Mouse (Mus musculus) liver, embryonic 11.5 days (tissue): ENCODE results near the gene Stx5a. TPM values are rescaled to one million over a fixed set of nuclear protein-coding genes. Genes with fewer than 3 reads are reported as not detected.

Experiments
- ATAC-seq: fragments of 200-750 bp; cut with Nextera tagmentation; replicated peaks from 2 replicates; pipeline ENCODE4 v1.8.0; 2017; ENCODE audit warnings: moderate number of reproducible peaks, mild to moderate bottlenecking, moderate TSS enrichment, moderate library complexity; ENCODE audit not compliant: low FRiP score
- DNase-seq: peaks from one replicate; pipeline ENCODE4 v3.0.0-alpha.2; 2017; ENCODE audit warnings: low spot score
- H3K27ac ChIP-seq: fragments of 300-500 bp; sonication (generic); 2 replicates; pipeline ENCODE4 v1.5.1; 2014; ENCODE audit warnings: mild to moderate bottlenecking, low read depth, low read length, control low read depth
- H3K27me3 ChIP-seq: fragments of 300-500 bp; sonication (generic); replicated peaks from 2 replicates; pipeline ENCODE4 v1.6.1; 2014; ENCODE audit warnings: low read length, mixed read lengths; ENCODE audit not compliant: control insufficient read depth, insufficient read depth
- H3K36me3 ChIP-seq: fragments of 300-500 bp; sonication (generic); 2 replicates; pipeline ENCODE4 v1.6.1; 2014; ENCODE audit warnings: mild to moderate bottlenecking, low read length, moderate library complexity, mixed read lengths; ENCODE audit not compliant: control insufficient read depth, insufficient read depth
- H3K4me1 ChIP-seq: fragments of 300-500 bp; sonication (generic); replicated peaks from 2 replicates; pipeline ENCODE4 v1.6.1; 2014; ENCODE audit warnings: low read length, mixed read lengths; ENCODE audit not compliant: control insufficient read depth, insufficient read depth
- H3K4me2 ChIP-seq: fragments of 300-500 bp; sonication (generic); 2 replicates; pipeline ENCODE4 v1.6.1; 2014; ENCODE audit warnings: mild to moderate bottlenecking, control low read depth, moderate library complexity
- H3K4me3 ChIP-seq: fragments of 300-500 bp; sonication (generic); 2 replicates; pipeline ENCODE4 v1.5.1; 2014; ENCODE audit warnings: low read depth, low read length, control low read depth
- H3K9ac ChIP-seq: fragments of 300-500 bp; sonication (generic); 2 replicates; pipeline ENCODE4 v1.6.1; 2014; ENCODE audit warnings: low read depth, low read length, control low read depth
- H3K9me3 ChIP-seq: fragments of 300-500 bp; sonication (generic); 2 replicates; pipeline ENCODE4 v1.6.1; 2016; ENCODE audit warnings: low read length, inconsistent platforms, mixed read lengths; ENCODE audit not compliant: control insufficient read depth
- WGBS: fragments of 180-500 bp; shearing (Covaris S2); extraction: QIAGEN DNeasy Blood & Tissue Kit; methylation state at CpG from one replicate; pipeline ENCODE4 v1.1.7; 2014; 5-methylcytosine and 5-hydroxymethylcytosine counted together
- polyA plus RNA-seq: library from polyadenylated mRNA; unstranded; fragments of >200 nt; fragmentation: Nextera tagmentation; extraction: Ambion mirVana; gene quantifications from 2 replicates; pipeline ENCODE4 v1.2.1, GENCODE M21; 2014

The Stx5a gene
- polyA plus RNA-seq, 1 experiment from 2014 or later = 73.1 TPM

DNA sequence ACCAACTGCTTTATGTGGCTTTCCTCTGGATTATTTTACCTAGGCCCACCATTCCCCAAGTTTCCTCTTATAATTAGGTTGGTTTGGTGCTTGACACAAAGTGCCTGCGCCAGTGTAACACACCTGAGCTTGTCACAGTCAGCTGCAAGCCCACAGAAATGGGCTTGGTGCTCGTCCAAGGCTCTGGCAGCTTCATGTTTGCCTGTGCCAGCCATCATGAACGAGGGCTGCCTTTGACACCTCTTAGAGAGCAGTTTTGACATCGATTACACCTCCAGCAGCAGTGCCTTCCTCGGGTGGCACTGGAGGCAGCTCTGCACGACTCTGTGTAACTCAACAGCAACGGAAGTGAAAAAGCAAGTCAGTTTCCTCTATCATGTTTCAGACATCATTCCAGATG, 49.0 kb downstream of the Stx5a start:
- no peak overlapping the region for H3K4me3 ChIP-seq
- no peak for DNase-seq
- no peaks in the 10 kb centered on the region; the same call in 1 of the 2 replicates for H3K9me3 ChIP-seq
- ATAC-seq = no peak
- no peak overlapping the region for H3K9ac ChIP-seq
- peaks cover 26% of the 10 kb centered on the region for H3K36me3 ChIP-seq
- no peaks in the 10 kb centered on the region for H3K27me3 ChIP-seq
- no peak overlapping the region for H3K27ac ChIP-seq
- no peak overlapping the region for H3K4me2 ChIP-seq
- H3K4me1 ChIP-seq = 0 out of 2 replicates have a peak, but pooled peaks cover 1% of the 10 kb centered on the region
- 77% methylated on average over 7 of the region's 7 CpGs for WGBS

DNA sequence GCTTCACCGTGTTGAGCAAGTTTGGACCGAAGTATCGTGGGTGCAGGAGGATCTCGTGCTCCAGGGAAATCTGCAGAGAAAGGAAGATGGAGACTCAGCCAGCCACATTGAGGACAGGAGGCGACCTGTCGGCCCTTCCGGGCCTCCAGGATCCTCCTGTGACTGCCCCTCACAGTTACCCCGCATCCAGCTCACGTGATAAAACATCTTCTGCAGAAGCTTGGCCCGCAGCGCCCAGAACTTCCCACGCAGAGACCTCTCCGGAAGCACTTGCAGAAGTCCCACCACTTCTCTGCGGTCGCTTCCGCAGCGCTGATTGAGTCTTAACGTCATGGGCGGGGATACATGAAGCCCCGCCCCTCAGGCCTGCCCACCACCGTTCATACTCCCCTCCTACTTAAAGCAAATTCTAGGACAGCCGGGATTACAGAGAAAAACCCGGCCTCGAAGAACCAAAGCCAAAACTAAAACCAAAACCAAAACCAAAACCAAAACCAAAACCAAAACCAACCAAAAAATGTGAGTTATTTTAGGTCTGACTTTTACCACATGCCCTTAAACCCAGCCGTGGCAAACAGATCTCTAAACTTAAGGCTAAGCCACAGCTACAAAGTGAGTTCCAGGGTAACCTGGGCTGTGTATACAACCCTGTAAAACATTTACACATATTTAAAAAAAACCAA, 57.2 kb downstream of the Stx5a start, which contains the start of gene Polr2g:
Polr2g (minus strand) TSS at position 314 of the 683 bp plus-strand sequence.
- peak within 1 kb of the TSS; percentile 75 for H3K4me2 ChIP-seq
- 1% methylated on average over 25 of the region's 25 CpGs for WGBS
- H3K27ac ChIP-seq = peak within 1 kb of the TSS; percentile 66
- no peaks in the 10 kb centered on the region for H3K9me3 ChIP-seq
- DNase-seq (peak; percentile 84), ATAC-seq (peak; percentile 71)
- peaks cover 18% of the 10 kb centered on the region for H3K36me3 ChIP-seq
- H3K9ac ChIP-seq = peak within 1 kb of the TSS; percentile 80
- no peaks in the 10 kb centered on the region for H3K27me3 ChIP-seq
- H3K4me1 ChIP-seq = peaks cover 10% of the 10 kb centered on the region
- peak within 1 kb of the TSS; percentile 80 for H3K4me3 ChIP-seq

- no peak overlapping the region for H3K27ac ChIP-seq
- no peak for ATAC-seq
- H3K9ac ChIP-seq = no peak overlapping the region
- H3K9me3 ChIP-seq = no peaks in the 10 kb centered on the region
- no peaks in the 10 kb centered on the region for H3K27me3 ChIP-seq
- peak overlapping the region; percentile 75 for H3K4me2 ChIP-seq
- peak overlapping the region; percentile 80; the same call in 1 of the 2 replicates for H3K4me3 ChIP-seq
- H3K36me3 ChIP-seq = peaks cover 14% of the 10 kb centered on the region
- DNase-seq = no peak
- H3K4me1 ChIP-seq = peaks cover 14% of the 10 kb centered on the region
Measured at GRCm38 (mm10) chr19:8798947-8799315, 57.7 kb downstream of the Stx5a start.

GRCm38 (mm10) chr19:8802130-8802821, 61.1 kb downstream of the Stx5a start, which contains the start of gene Zbtb3:
TSS of gene Zbtb3 (plus strand) at chr19:8802555.
- Histone ChIP-seq H3K36me3 (peaks cover 9% of the 10 kb centered on the region; the same call in 1 of the 2 replicates), H3K4me1 (peaks cover 18% of the 10 kb centered on the region)

GRCm38 (mm10) chr19:8803204-8803780, 62.1 kb downstream of the Stx5a start:
- peaks cover 10% of the 10 kb centered on the region; the same call in 1 of the 2 replicates for H3K36me3 ChIP-seq
- H3K27me3 ChIP-seq = no peaks in the 10 kb centered on the region
- peak overlapping the region; percentile 56 for H3K27ac ChIP-seq
- no peaks in the 10 kb centered on the region for H3K9me3 ChIP-seq
- WGBS = 76% methylated on average over 9 of the region's 9 CpGs
- no peak for DNase-seq
- H3K4me3 ChIP-seq = peak overlapping the region; percentile 59
- ATAC-seq = no peak
- H3K4me1 ChIP-seq = peaks cover 18% of the 10 kb centered on the region
- peak overlapping the region; percentile 66 for H3K4me2 ChIP-seq
- H3K9ac ChIP-seq = peak overlapping the region; percentile 44

More at GRCm38 (mm10) chr19:8802130-8802821, 61.1 kb downstream of the Stx5a start, which contains the start of gene Zbtb3:
- WGBS = under 1% methylated on average over 30 of the region's 30 CpGs
- ATAC-seq = peak; percentile 94
- peak within 1 kb of the TSS; percentile 66 for H3K4me2 ChIP-seq
- peak within 1 kb of the TSS; percentile 56 for H3K27ac ChIP-seq
- H3K9ac ChIP-seq = peak within 1 kb of the TSS; percentile 59
- peak within 1 kb of the TSS; percentile 59 for H3K4me3 ChIP-seq
- no peaks in the 10 kb centered on the region for H3K9me3 ChIP-seq
- peak; percentile 93 for DNase-seq
- no peaks in the 10 kb centered on the region for H3K27me3 ChIP-seq

- no peak for ATAC-seq
- DNase-seq = no peak
- peaks cover 18% of the 10 kb centered on the region for H3K4me1 ChIP-seq
- no peaks in the 10 kb centered on the region for H3K9me3 ChIP-seq
- H3K4me3 ChIP-seq = peak overlapping the region; percentile 59; the same call in 1 of the 2 replicates
- H3K27me3 ChIP-seq = no peaks in the 10 kb centered on the region
- peaks cover 13% of the 10 kb centered on the region; the same call in 1 of the 2 replicates for H3K36me3 ChIP-seq
- no peak overlapping the region for H3K9ac ChIP-seq
- H3K4me2 ChIP-seq = peak overlapping the region; percentile 33
- no peak overlapping the region for H3K27ac ChIP-seq
- 73% methylated on average over 11 of the region's 11 CpGs for WGBS
Measured at GRCm38 (mm10) chr19:8803879-8804660, 62.9 kb downstream of the Stx5a start.
